Mouse (Mus musculus) E14TG2a.4 (cell line): Measurements from ENCODE around the gene Vps51.

Experiments used
- CTCF ChIP-seq: conservative IDR thresholded peaks from 2 replicates; pipeline ENCODE4 v1.5.1; 2014; ENCODE audit warnings: low read length
- NANOG ChIP-seq: IDR thresholded peaks from 2 replicates; pipeline ENCODE4 v1.6.1; 2014; ENCODE audit warnings: borderline replicate concordance, low read length, mixed read lengths
- POU5F1 ChIP-seq: IDR thresholded peaks from 2 replicates; pipeline ENCODE4 v1.6.1; 2014; ENCODE audit warnings: low read length, borderline replicate concordance

DNA sequence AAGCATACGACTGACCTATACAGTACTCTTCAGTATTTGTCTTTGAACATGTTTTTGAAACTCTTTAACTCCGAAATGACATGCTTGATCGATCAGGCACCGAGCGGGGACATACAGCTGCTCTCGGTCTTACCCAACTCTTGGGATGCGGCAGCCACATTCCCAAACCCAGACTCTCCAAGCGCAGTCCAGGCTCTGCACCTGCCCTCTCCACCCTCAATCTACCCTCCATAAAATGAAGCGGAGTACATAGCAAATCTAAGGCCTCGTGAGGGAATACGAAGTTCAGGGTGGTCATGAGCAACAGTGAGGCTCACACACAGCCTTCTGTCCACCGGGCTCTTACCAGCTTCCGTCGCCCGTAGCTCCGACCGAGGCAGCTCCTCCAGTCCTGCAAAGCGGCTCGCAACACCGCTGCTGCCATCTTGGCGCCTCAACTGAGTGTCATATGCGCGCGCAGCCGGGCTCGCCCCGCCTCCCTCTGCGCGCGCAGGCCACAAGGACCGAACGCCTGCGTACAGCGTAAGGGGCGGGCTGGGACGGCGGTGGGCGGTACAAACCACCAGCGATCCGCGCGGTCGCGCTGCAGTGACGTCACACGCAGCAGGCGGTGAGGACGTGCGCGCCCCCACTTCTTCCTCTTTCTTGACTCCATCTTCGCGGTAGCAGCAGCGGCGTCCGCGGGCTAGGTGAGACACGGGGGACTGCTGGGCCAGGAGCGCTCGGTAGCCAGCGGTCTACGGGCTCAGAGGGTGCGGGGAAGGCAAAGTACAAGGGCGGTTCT is 19.5 kb downstream of the Vps51 start, which contains the start of the genes Mrpl49 and Fau:
- TF ChIP-seq POU5F1 = no peak
- no peak for TF ChIP-seq CTCF
- no peak for TF ChIP-seq NANOG
